Comparison of ENCODE assay signal across 15 mouse cellular contexts in the genomic region with DNA sequence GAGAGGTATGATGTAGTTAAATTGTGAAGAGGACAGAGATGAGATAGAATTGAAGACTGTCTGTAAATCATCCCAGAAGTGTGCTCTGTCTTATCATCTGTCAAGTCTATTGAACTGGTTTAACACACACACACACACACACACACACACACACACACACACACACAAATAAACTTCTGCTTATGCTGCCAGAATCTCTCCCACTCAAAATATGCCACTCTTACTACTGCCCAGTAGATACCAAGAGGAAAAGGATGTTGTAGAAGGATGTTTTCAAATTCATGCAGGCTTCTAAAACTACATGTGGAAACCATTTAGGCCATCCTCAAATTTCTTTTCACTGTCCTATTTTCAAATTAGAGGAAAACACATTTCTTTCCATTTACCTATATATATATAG.
"Had no signal": no experiment of that assay in that cellular context is flagged by ENCODE, and none has a peak within 500 bp of the region (broad histone marks: within the 10 kb centered on the region; RNA-seq: fewer than 3 reads in every experiment).

No protein-coding gene starts in this region.

- DNase-seq: forebrain, postnatal 0 days; gastrocnemius, postnatal 14 days; gastrocnemius, postnatal 36 days; heart, adult 11 months; heart, adult 2 months; heart, postnatal 14 days; heart, postnatal 4 days; kidney, adult 18-20 months; kidney, adult 8-10 months; kidney, postnatal 10 days; kidney, postnatal 25 days; kidney, postnatal 4 days; liver; liver, embryonic 13.5 days; liver, postnatal 0 days had no signal
